Mouse (Mus musculus): ENCODE results near the gene Gli3. TPM values are rescaled to one million over a fixed set of nuclear protein-coding genes. Genes with fewer than 3 reads are reported as not detected.
A peak's percentile ranks its signal among the peaks of the same experiment; 100 is the strongest.

Gene Gli3
- polyA plus RNA-seq, 1 experiment from 2014 or later, result 30.6 TPM

DNA sequence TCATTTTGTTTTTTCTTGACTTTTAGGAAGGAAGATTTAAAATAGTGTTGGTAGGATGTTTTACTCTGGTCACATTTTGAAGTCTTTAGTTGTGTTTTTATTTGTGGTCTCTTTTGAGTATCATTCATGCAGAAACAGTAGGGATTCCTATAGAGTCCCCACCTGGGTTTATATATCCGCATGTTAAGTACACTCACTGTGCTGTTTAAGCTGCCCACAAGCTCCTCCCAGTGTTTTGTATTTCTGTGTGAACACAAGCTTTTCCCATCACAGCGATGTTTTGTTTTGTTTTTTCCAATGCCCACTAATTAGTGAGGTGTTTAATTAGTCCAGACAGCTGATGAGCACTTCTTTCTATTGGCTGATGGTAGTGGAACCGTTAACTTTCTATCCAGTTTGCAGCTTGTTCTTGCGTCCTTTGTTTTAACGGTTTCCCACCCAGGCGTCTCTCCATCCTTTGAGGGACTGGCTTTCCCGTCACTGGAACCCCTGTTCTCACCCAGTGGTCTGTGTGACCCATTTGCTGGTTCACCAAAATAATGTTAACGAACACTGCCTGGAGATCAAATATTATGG lies 87.1 kb downstream of the Gli3 start:
- ATAC-seq (ENCODE audit: insufficient read depth) (no peak), DNase-seq (no peak)
- H3K9me3 ChIP-seq (ENCODE audit: low read depth, low read length), result no peaks in the 10 kb centered on the region
- no peaks in the 10 kb centered on the region for H3K27me3 ChIP-seq (ENCODE audit: insufficient read depth, low read length)
- H3K9ac ChIP-seq, result no peak overlapping the region
- no peaks in the 10 kb centered on the region; the same call in 1 of the 2 replicates for H3K4me1 ChIP-seq (ENCODE audit: insufficient read depth)
- H3K4me3 ChIP-seq (ENCODE audit: low read depth, low read length), result no peak overlapping the region
- no peak overlapping the region for H3K27ac ChIP-seq (ENCODE audit: low read depth)
- H3K4me2 ChIP-seq, result no peak overlapping the region
- peaks cover 2% of the 10 kb centered on the region; the same call in 1 of the 2 replicates for H3K36me3 ChIP-seq (ENCODE audit: insufficient read depth)
- TF ChIP-seq CTCF (IDR thresholded peaks at IDR 0.05; ENCODE audit: low read depth), result no peak
- WGBS, result 69% methylated on average over 8 of the region's 8 CpGs

DNA sequence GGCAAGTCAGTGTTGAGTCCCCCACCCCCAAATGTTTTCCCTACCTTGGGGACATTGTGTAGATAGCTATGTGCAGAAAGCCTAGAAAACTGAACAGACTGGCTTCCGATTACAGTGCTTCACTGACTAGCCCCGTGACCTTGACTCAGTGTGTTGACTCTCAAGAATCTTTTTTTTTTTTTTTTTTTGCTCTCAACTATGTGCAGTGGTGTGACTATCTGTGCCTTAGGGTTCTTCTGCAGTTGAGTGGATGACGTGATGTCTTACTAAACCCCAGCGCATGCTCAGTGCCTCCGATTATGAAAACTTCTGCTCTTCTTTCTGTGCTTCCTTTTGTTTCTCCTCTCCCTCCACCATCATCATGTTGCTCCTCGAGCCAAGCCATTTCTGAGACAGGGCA lies 87.7 kb downstream of the Gli3 start:
- H3K9me3 ChIP-seq (ENCODE audit: low read depth, low read length), result no peaks in the 10 kb centered on the region
- H3K9ac ChIP-seq, result no peak overlapping the region
- ATAC-seq (ENCODE audit: insufficient read depth) (peak; percentile 68; the same call in 1 of the 2 replicates), DNase-seq (no peak)
- H3K27me3 ChIP-seq (ENCODE audit: insufficient read depth, low read length), result no peaks in the 10 kb centered on the region
- peaks cover 2% of the 10 kb centered on the region; the same call in 1 of the 2 replicates for H3K36me3 ChIP-seq (ENCODE audit: insufficient read depth)
- H3K4me3 ChIP-seq (ENCODE audit: low read depth, low read length), result no peak overlapping the region
- H3K27ac ChIP-seq (ENCODE audit: low read depth), result no peak overlapping the region
- TF ChIP-seq CTCF (IDR thresholded peaks at IDR 0.05; ENCODE audit: low read depth), result no peak
- H3K4me1 ChIP-seq (ENCODE audit: insufficient read depth), result no peaks in the 10 kb centered on the region
- no peak overlapping the region for H3K4me2 ChIP-seq
- WGBS, result 52% methylated on average over 6 of the region's 6 CpGs

DNA sequence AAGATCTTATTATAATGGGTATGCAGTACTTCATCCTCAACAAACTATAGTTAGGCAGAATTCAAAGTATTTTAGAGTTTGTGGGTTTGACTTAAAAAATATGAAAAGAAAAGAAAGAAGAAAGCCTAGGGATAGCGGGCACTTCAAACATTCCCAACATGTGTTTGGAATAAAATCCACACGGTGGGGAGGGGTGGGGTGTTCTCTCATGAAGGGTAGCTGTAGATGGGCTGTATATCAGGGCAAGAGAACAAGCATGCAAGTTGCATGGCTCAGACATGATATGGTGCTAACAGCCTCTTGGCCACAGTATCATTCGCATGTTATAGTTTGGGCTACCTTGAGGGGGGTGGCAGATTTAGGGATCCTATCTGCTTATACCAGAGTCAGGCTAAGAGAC lies 89.0 kb downstream of the Gli3 start:
- ATAC-seq (ENCODE audit: insufficient read depth) (no peak), DNase-seq (no peak)
- H3K9me3 ChIP-seq (ENCODE audit: low read depth, low read length), result no peaks in the 10 kb centered on the region
- no peaks in the 10 kb centered on the region for H3K27me3 ChIP-seq (ENCODE audit: insufficient read depth, low read length)
- no peaks in the 10 kb centered on the region for H3K4me1 ChIP-seq (ENCODE audit: insufficient read depth)
- H3K27ac ChIP-seq (ENCODE audit: low read depth), result no peak overlapping the region
- H3K9ac ChIP-seq, result no peak overlapping the region
- peaks cover 2% of the 10 kb centered on the region; the same call in 1 of the 2 replicates for H3K36me3 ChIP-seq (ENCODE audit: insufficient read depth)
- 75% methylated on average over 3 of the region's 3 CpGs for WGBS
- no peak overlapping the region for H3K4me2 ChIP-seq
- no peak overlapping the region for H3K4me3 ChIP-seq (ENCODE audit: low read depth, low read length)
- TF ChIP-seq CTCF (IDR thresholded peaks at IDR 0.05; ENCODE audit: low read depth), result no peak

DNA sequence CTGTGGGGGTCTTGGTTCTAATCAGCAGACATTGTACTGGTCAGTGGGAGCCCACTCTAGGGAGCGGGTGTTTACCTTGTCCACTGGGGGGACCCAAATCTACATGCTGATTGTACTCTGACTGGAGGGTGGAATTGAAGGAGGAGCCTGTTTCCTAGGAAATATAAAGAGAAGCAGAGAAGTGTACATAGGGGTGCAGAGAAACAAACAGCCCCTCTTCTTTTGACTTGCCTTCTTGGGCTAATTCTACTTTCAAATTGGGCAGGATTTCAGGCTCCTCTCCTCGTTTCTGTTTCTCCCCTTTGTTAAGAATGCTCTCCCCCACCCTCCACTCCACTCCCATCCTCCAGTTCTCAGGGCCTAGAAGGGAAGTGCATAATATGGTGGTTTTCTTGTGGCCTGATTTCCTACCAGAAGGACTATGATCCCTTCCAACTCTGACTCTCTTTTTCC lies 93.6 kb downstream of the Gli3 start:
- DNase-seq, result no peak
- no peak overlapping the region for H3K9ac ChIP-seq
- peak; percentile 47; the same call in 1 of the 2 replicates for ATAC-seq (ENCODE audit: insufficient read depth)
- H3K4me2 ChIP-seq, result no peak overlapping the region
- H3K9me3 ChIP-seq (ENCODE audit: low read depth, low read length), result no peaks in the 10 kb centered on the region
- H3K27ac ChIP-seq (ENCODE audit: low read depth), result no peak overlapping the region
- WGBS, result 46% methylated on average over 2 of the region's 2 CpGs
- H3K27me3 ChIP-seq (ENCODE audit: insufficient read depth, low read length), result no peaks in the 10 kb centered on the region
- no peaks in the 10 kb centered on the region for H3K36me3 ChIP-seq (ENCODE audit: insufficient read depth)
- H3K4me3 ChIP-seq (ENCODE audit: low read depth, low read length), result no peak overlapping the region
- TF ChIP-seq CTCF (IDR thresholded peaks at IDR 0.05; ENCODE audit: low read depth), result peak; percentile 42
- H3K4me1 ChIP-seq (ENCODE audit: insufficient read depth), result no peaks in the 10 kb centered on the region

DNA sequence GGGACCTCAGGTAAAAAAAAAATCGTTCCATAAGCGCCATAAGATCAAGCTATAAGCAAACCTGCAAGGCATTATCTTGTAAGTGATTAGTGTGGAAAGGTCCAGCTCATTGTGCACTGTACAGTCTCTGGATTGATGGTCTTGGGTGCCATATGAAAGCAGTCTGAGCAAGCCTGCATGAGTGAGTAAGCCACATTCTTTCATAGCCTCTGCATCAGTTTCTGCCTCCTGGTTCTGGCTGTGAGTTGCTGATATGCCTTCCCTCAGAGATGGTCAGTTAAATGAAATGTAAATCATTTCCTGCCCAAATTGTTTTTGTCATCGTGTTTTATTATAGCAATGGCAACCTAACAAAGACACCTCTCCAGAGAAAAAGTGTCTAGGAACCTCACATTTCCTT lies 98.4 kb downstream of the Gli3 start:
- no peak overlapping the region for H3K4me3 ChIP-seq (ENCODE audit: low read depth, low read length)
- H3K27me3 ChIP-seq (ENCODE audit: insufficient read depth, low read length), result no peaks in the 10 kb centered on the region
- DNase-seq (no peak), ATAC-seq (ENCODE audit: insufficient read depth) (no peak)
- H3K9me3 ChIP-seq (ENCODE audit: low read depth, low read length), result no peaks in the 10 kb centered on the region
- H3K27ac ChIP-seq (ENCODE audit: low read depth), result no peak overlapping the region
- TF ChIP-seq CTCF (IDR thresholded peaks at IDR 0.05; ENCODE audit: low read depth), result no peak
- no peaks in the 10 kb centered on the region for H3K36me3 ChIP-seq (ENCODE audit: insufficient read depth)
- no peak overlapping the region for H3K9ac ChIP-seq
- H3K4me2 ChIP-seq, result no peak overlapping the region
- no peaks in the 10 kb centered on the region for H3K4me1 ChIP-seq (ENCODE audit: insufficient read depth)
- WGBS, result 79% methylated on average over 3 of the region's 3 CpGs

DNA sequence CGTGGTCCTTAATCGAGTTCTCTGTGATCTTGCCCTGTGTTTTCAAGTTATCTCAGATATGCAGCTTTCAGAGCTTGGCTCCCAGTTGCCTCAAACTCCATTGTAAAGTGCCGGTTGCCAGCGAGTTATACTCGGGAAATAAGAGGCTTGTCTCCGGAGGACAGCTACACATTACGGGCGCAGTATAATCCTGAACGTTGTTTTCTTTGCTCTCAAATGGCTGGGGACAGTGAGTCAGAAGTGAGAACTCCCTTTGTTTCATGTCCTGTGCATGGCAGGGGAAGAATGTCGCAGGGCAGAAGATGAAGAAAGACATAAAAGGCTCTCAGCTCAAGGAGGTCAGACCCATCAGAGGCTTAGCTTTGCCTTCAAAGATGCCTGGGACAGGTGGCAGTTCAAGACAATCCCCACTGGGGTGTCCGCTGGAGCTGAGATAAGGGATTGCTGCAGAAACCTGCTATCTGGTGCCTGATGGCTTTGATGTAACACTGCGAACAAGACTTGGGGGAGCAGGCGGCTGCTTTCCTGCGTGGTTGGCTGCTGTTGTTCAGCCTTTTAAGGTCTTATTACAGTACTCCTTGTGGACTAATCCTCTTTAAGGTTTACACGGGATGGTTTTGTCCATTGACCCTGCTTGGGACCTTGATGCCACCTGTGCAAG lies 108.0 kb downstream of the Gli3 start:
- no peak overlapping the region for H3K9ac ChIP-seq
- no peaks in the 10 kb centered on the region for H3K36me3 ChIP-seq (ENCODE audit: insufficient read depth)
- H3K27ac ChIP-seq (ENCODE audit: low read depth), result no peak overlapping the region
- H3K4me2 ChIP-seq, result no peak overlapping the region
- no peaks in the 10 kb centered on the region; the same call in 1 of the 2 replicates for H3K4me1 ChIP-seq (ENCODE audit: insufficient read depth)
- no peak for DNase-seq
- no peak for ATAC-seq (ENCODE audit: insufficient read depth)
- no peak overlapping the region for H3K4me3 ChIP-seq (ENCODE audit: low read depth, low read length)
- 36% methylated on average over 15 of the region's 15 CpGs for WGBS
- H3K9me3 ChIP-seq (ENCODE audit: low read depth, low read length), result no peaks in the 10 kb centered on the region
- TF ChIP-seq CTCF (IDR thresholded peaks at IDR 0.05; ENCODE audit: low read depth), result no peak
- no peaks in the 10 kb centered on the region for H3K27me3 ChIP-seq (ENCODE audit: insufficient read depth, low read length)

DNA sequence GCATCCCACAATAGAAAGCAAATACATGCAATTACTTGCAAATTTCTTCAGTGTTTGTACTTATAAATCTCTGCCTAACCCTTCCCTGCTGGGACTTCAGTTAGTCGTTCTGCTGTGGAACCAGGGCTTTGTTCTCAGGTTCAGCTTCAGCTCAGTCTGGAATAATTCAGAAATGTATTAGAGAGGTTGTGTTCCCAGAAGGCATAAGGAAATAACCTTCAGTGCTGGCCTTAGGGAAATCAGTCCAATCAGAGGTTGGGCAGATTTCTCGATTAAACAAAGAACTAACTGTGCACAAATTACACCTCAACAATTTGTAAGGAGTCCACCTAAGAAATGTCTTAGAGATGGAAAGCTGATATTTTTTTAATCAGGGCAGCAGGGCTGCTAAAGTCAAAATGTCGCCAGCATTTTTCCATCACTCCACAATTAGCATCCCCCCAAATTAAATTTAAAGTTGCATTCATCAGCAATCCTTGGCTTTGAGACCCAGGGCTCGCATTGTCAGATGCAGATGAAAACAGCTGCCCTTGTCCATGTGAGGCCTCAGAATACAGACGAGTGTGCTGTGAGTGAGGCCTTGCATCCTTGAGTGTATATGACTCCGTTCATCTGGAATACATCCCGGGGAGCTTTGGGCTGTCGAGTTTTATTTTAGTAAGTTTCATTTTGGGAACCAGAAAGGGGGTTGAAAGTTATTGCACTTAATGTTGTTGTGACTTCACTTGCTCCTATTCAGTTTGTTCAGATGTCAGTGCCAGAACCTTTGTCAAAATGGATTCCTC lies 114.3 kb downstream of the Gli3 start:
- TF ChIP-seq CTCF (IDR thresholded peaks at IDR 0.05; ENCODE audit: low read depth), result no peak
- ATAC-seq (ENCODE audit: insufficient read depth) (peak; percentile 65), DNase-seq (peak; percentile 69)
- Histone ChIP-seq H3K4me1 (ENCODE audit: insufficient read depth) (no peaks in the 10 kb centered on the region), H3K27me3 (ENCODE audit: insufficient read depth, low read length) (no peaks in the 10 kb centered on the region), H3K9ac (no peak overlapping the region), H3K36me3 (ENCODE audit: insufficient read depth) (no peaks in the 10 kb centered on the region), H3K4me2 (no peak overlapping the region), H3K9me3 (ENCODE audit: low read depth, low read length) (no peaks in the 10 kb centered on the region), H3K27ac (ENCODE audit: low read depth) (peak overlapping the region; percentile 58), H3K4me3 (ENCODE audit: low read depth, low read length) (no peak overlapping the region)
- WGBS, result 47% methylated on average over 8 of the region's 8 CpGs
